Mouse (Mus musculus) kidney, embryonic 14.5 days (tissue): ENCODE results near the gene Prph. TPM values are rescaled to one million over a fixed set of nuclear protein-coding genes. Genes with fewer than 3 reads are reported as not detected.
"Not testable (repeated sequence)": the region's sequence is repeated elsewhere in the genome, so short reads cannot be mapped to it uniquely, and the experiment has no call there.

Experiments
- ATAC-seq: fragments of 200-750 bp; cut with Nextera tagmentation; 2 replicates; pipeline ENCODE4 v1.8.0; 2017; ENCODE audit warnings: moderate number of reproducible peaks, mild to moderate bottlenecking, moderate TSS enrichment, moderate library complexity; ENCODE audit not compliant: low FRiP score, low TSS enrichment
- H3K27ac ChIP-seq: fragments of 300-500 bp; sonication (generic); 2 replicates; pipeline ENCODE4 v1.5.1; 2014; ENCODE audit warnings: low read depth, mild to moderate bottlenecking, low read length, moderate library complexity, mixed read lengths
- H3K27me3 ChIP-seq: fragments of 300-500 bp; sonication (generic); 2 replicates; pipeline ENCODE4 v1.6.1; 2014; ENCODE audit warnings: mild to moderate bottlenecking, low read length; ENCODE audit not compliant: control insufficient read depth, insufficient read depth
- H3K36me3 ChIP-seq: fragments of 300-500 bp; sonication (generic); 2 replicates; pipeline ENCODE4 v1.6.1; 2014; ENCODE audit warnings: low read length, mixed read lengths; ENCODE audit not compliant: control insufficient read depth, insufficient read depth
- H3K4me1 ChIP-seq: fragments of 300-500 bp; sonication (generic); 2 replicates; pipeline ENCODE4 v1.6.1; 2014; ENCODE audit warnings: low read length, mixed read lengths; ENCODE audit not compliant: control insufficient read depth, insufficient read depth
- H3K4me2 ChIP-seq: fragments of 300-500 bp; sonication (generic); replicated peaks from 2 replicates; pipeline ENCODE4 v1.6.1; 2014; ENCODE audit warnings: low read depth, mild to moderate bottlenecking, low read length
- H3K4me3 ChIP-seq: fragments of 300-500 bp; sonication (generic); 2 replicates; pipeline ENCODE4 v1.5.1; 2014; ENCODE audit warnings: mild to moderate bottlenecking, low read length
- H3K9ac ChIP-seq: fragments of 300-500 bp; sonication (generic); 2 replicates; pipeline ENCODE4 v1.6.1; 2014; ENCODE audit warnings: low read depth, mild to moderate bottlenecking, low read length, moderate library complexity
- H3K9me3 ChIP-seq: fragments of 300-500 bp; sonication (generic); 2 replicates; pipeline ENCODE4 v1.6.1; 2016; ENCODE audit warnings: low read length; ENCODE audit not compliant: control insufficient read depth
- WGBS: fragments of 180-500 bp; shearing (Covaris S2); extraction: QIAGEN DNeasy Blood & Tissue Kit; methylation state at CpG from one replicate; pipeline ENCODE4 v1.1.7; 2014; 5-methylcytosine and 5-hydroxymethylcytosine counted together
- polyA plus RNA-seq: library from polyadenylated mRNA; unstranded; fragments of >200 nt; fragmentation: Nextera tagmentation; extraction: Ambion mirVana; gene quantifications from 2 replicates; pipeline ENCODE4 v1.2.1, GENCODE M21; 2014

The Prph gene
- polyA plus RNA-seq, 1 experiment from 2014 or later: 0.31 TPM

GRCm38 (mm10) chr15:99038797-99039196 is 16.2 kb upstream of the Prph start:
- Histone ChIP-seq H3K27ac (no peak overlapping the region), H3K9me3 (no peaks in the 10 kb centered on the region), H3K4me1 (peaks cover 15% of the 10 kb centered on the region), H3K9ac (no peak overlapping the region), H3K27me3 (no peaks in the 10 kb centered on the region), H3K36me3 (peaks cover 30% of the 10 kb centered on the region), H3K4me3 (no peak overlapping the region), H3K4me2 (no peak overlapping the region)
- ATAC-seq: no peak
- WGBS: 90% methylated on average over 5 of the region's 5 CpGs

- WGBS: 82% methylated on average over 4 of the region's 4 CpGs
- Histone ChIP-seq H3K4me2 (no peak overlapping the region), H3K4me3 (no peak overlapping the region), H3K9ac (no peak overlapping the region), H3K9me3 (no peaks in the 10 kb centered on the region), H3K27me3 (no peaks in the 10 kb centered on the region), H3K4me1 (peaks cover 15% of the 10 kb centered on the region), H3K36me3 (peaks cover 28% of the 10 kb centered on the region), H3K27ac (no peak overlapping the region)
- no peak for ATAC-seq
These were observed 15.7 kb upstream of the Prph start for GRCm38 (mm10) chr15:99039306-99039705.

- Histone ChIP-seq H3K27me3 (no peaks in the 10 kb centered on the region), H3K27ac (no peak overlapping the region), H3K9ac (no peak overlapping the region), H3K4me2 (no peak overlapping the region), H3K36me3 (peaks cover 19% of the 10 kb centered on the region), H3K4me1 (peaks cover 15% of the 10 kb centered on the region), H3K4me3 (no peak overlapping the region), H3K9me3 (no peaks in the 10 kb centered on the region)
- no peak for ATAC-seq
- WGBS: 61% methylated on average over 26 of the region's 26 CpGs
These were observed 14.7 kb upstream of the Prph start for GRCm38 (mm10) chr15:99039996-99040919.

- Histone ChIP-seq H3K4me3 (no peak overlapping the region), H3K9me3 (no peaks in the 10 kb centered on the region), H3K9ac (no peak overlapping the region), H3K36me3 (peaks cover 12% of the 10 kb centered on the region), H3K27me3 (no peaks in the 10 kb centered on the region), H3K4me1 (peaks cover 15% of the 10 kb centered on the region), H3K4me2 (peak overlapping the region; percentile 13; the same call in 1 of the 2 replicates), H3K27ac (no peak overlapping the region)
- 35% methylated on average over 21 of the region's 21 CpGs for WGBS
- no peak for ATAC-seq
These were observed 13.8 kb upstream of the Prph start for GRCm38 (mm10) chr15:99040920-99041856.

GRCm38 (mm10) chr15:99042334-99042733 is 12.6 kb upstream of the Prph start:
- H3K4me3 ChIP-seq: no peak overlapping the region
- H3K9ac ChIP-seq: no peak overlapping the region
- H3K27me3 ChIP-seq: no peaks in the 10 kb centered on the region
- H3K36me3 ChIP-seq: peaks cover 5% of the 10 kb centered on the region; the same call in 1 of the 2 replicates
- no peak overlapping the region for H3K4me2 ChIP-seq
- peaks cover 15% of the 10 kb centered on the region for H3K4me1 ChIP-seq
- 76% methylated on average over 5 of the region's 5 CpGs for WGBS
- no peak for ATAC-seq
- no peaks in the 10 kb centered on the region for H3K9me3 ChIP-seq
- no peak overlapping the region for H3K27ac ChIP-seq

GRCm38 (mm10) chr15:99044854-99045253 is 10.1 kb upstream of the Prph start:
- H3K27ac ChIP-seq: no peak overlapping the region
- H3K4me2 ChIP-seq: no peak overlapping the region
- H3K9ac ChIP-seq: no peak overlapping the region
- no peaks in the 10 kb centered on the region for H3K27me3 ChIP-seq
- ATAC-seq: no peak
- no peak overlapping the region for H3K4me3 ChIP-seq
- peaks cover 15% of the 10 kb centered on the region for H3K4me1 ChIP-seq
- no peaks in the 10 kb centered on the region for H3K36me3 ChIP-seq
- WGBS: 60% methylated on average over 3 of the region's 3 CpGs
- H3K9me3 ChIP-seq: no peaks in the 10 kb centered on the region

GRCm38 (mm10) chr15:99045734-99046133 is 9.2 kb upstream of the Prph start:
- H3K9ac ChIP-seq, H3K4me2 ChIP-seq, H3K9me3 ChIP-seq, H3K27me3 ChIP-seq, H3K36me3 ChIP-seq, H3K27ac ChIP-seq, H3K4me3 ChIP-seq, ATAC-seq: not testable (repeated sequence)
- WGBS: 77% methylated on average over 6 of the region's 6 CpGs
- H3K4me1 ChIP-seq: peaks cover 15% of the 10 kb centered on the region

- Histone ChIP-seq H3K36me3 (no peaks in the 10 kb centered on the region), H3K9ac (no peak overlapping the region), H3K27me3 (peaks cover 15% of the 10 kb centered on the region), H3K9me3 (no peaks in the 10 kb centered on the region), H3K4me3 (no peak overlapping the region), H3K27ac (no peak overlapping the region), H3K4me2 (no peak overlapping the region), H3K4me1 (0 out of 2 replicates have a peak, but pooled peaks cover 6% of the 10 kb centered on the region)
- no peak for ATAC-seq
- WGBS: 33% methylated on average over 13 of the region's 13 CpGs
These were observed 5.3 kb upstream of the Prph start for GRCm38 (mm10) chr15:99049473-99050253.
